In the genomic region with DNA sequence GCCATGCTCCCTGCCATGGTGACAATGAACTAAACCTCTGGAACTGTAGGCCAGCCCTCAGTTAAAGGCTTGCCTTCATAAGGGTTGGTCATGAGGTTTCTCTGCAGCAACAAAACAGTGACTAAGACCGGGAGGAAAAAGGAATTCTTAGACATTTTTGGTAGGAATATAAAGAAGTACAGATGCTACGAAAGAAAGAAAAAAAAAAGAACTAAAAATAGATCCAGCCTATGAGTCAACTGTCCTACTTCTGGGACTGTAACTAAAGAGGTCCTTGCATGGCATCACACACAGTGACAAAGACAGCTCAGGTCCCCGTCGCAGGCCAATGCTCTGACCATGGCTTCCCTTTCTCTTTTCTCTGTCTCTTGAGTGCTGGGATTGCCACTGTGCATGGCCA, we compare ENCODE assay signal across 28 mouse cellular contexts. TPM values are rescaled to one million over a fixed set of nuclear protein-coding genes. Genes with fewer than 3 reads are reported as not detected.
DNase-seq lines count a peak whose midpoint lies in the region; TF ChIP-seq lines count a peak whose summit lies in the region.
"Had no signal": no experiment of that assay in that cellular context is flagged by ENCODE, and none has a peak within 500 bp of the region (broad histone marks: within the 10 kb centered on the region; RNA-seq: fewer than 3 reads in every experiment).

No protein-coding gene starts in this region.

- TF ChIP-seq POLR2A in embryonic fibroblast, embryonic 13.5 days (IDR thresholded peaks at IDR 0.05; ENCODE audit: low read depth, low read length): no peak

- TF ChIP-seq CTCF in left cerebral cortex, adult 2 months (IDR thresholded peaks at IDR 0.05): no peak
- no peak for TF ChIP-seq CTCF in embryonic fibroblast, embryonic 13.5 days (IDR thresholded peaks at IDR 0.05; ENCODE audit: borderline replicate concordance, insufficient read depth, low read length)

- peak overlapping the region; percentile 84 for H3K27ac ChIP-seq in left cerebral cortex, adult 2 months
- H3K27ac ChIP-seq in embryonic fibroblast, embryonic 13.5 days (ENCODE audit: insufficient read depth, low read length): peak overlapping the region; percentile 70
- H3K27ac ChIP-seq: forebrain, embryonic 12.5 days; hindbrain, embryonic 13.5 days; kidney, postnatal 0 days; limb, embryonic 12.5 days; liver, embryonic 15.5 days; midbrain, embryonic 13.5 days had no signal

- peaks cover 9% of the 10 kb centered on the region; the same call in 1 of the 2 replicates for H3K4me1 ChIP-seq in embryonic fibroblast, embryonic 13.5 days (ENCODE audit: control insufficient read depth, insufficient read depth, low read length)

- no peak overlapping the region for H3K4me3 ChIP-seq in left cerebral cortex, adult 2 months
- no peak overlapping the region for H3K4me3 ChIP-seq in embryonic fibroblast, embryonic 13.5 days (ENCODE audit: insufficient read depth, low read length)
- H3K4me3 ChIP-seq: forebrain, embryonic 12.5 days; heart, embryonic 12.5 days; hindbrain, embryonic 13.5 days; limb, embryonic 12.5 days; liver, embryonic 15.5 days; midbrain, embryonic 13.5 days had no signal

- no peak for DNase-seq in left cerebral cortex, adult 2 months (ENCODE audit: extremely low spot score in 1 of 2, low spot score in 2 of 2)
- DNase-seq in left cerebral cortex, postnatal 10 days (ENCODE audit: extremely low spot score in 1 of 2, low spot score in 2 of 2): no peak
- DNase-seq in Muller cell, postnatal 12 days (ENCODE audit: inconsistent ontology term): peak; percentile 78
- DNase-seq in spleen, adult 12 weeks (ENCODE audit: low spot score): no peak
- DNase-seq in cerebellum, adult 9-11 months: no peak
- DNase-seq in heart, adult 9 months (ENCODE audit: low spot score in 2 of 2): no peak
- DNase-seq: cerebellum, adult 11-12 months; cerebellum, postnatal 10 days; forebrain, postnatal 0 days; gastrocnemius, postnatal 14 days; heart, postnatal 4 days; kidney, adult 8-10 months; layer of hippocampus, postnatal 36 days; lung, embryonic 14.5 days; lung, postnatal 36 days; right cerebral cortex, postnatal 25 days; spleen, adult 18-20 months; thymus, adult 2 months; thymus, postnatal 4 days had no signal

- intact Hi-C loops in left cerebral cortex, adult 2 months (cut with DNase I): loop anchor here (5.0 kb wide), 2 partner anchors 67 to 112 kb away; no protein-coding TSS in a partner anchor
- intact Hi-C loops in left cerebral cortex, postnatal 10 days (cut with DNase I): loop anchor here (10.0 kb wide), 1 partner anchor 110 kb away; no protein-coding TSS in a partner anchor

RNA-seq across cellular contexts. Expression of gene S1pr3, which starts 3.9 kb away (rescaled TPM):
- 1 to 10 TPM; 7.1 TPM for total RNA-seq in left cerebral cortex, adult 2 months (2021)
- 1 to 10 TPM; 7.3 to 7.9 TPM for total RNA-seq in left cerebral cortex, postnatal 10 days (2021)
- polyA plus RNA-seq in embryonic fibroblast, embryonic 13.5 days (2011; ENCODE audit: insufficient read length, low read depth, missing spikeins): 122 and 143 TPM in 2 replicates
- polyA plus RNA-seq: G1E had no signal
